Mouse (Mus musculus) G1E (cell line): ENCODE results near the gene Sept8. TPM values are rescaled to one million over a fixed set of nuclear protein-coding genes. Genes with fewer than 3 reads are reported as not detected.
A peak's percentile ranks its signal among the peaks of the same experiment; 100 is the strongest.

Experiments
- ATAC-seq: 2 replicates; pipeline ENCODE4 v1.8.0; 2016; ENCODE audit warnings: mild to moderate bottlenecking; ENCODE audit not compliant: insufficient number of reproducible peaks, poor library complexity, low FRiP score, severe bottlenecking; ENCODE audit errors: extremely low read depth
- DNase-seq: peaks from one replicate; pipeline ENCODE4 v3.0.0; 2012; ENCODE audit warnings: low spot score
- H3K27me3 ChIP-seq: 2 replicates; pipeline ENCODE4 v1.6.1; 2012; ENCODE audit warnings: mild to moderate bottlenecking, low read length, inconsistent platforms; ENCODE audit not compliant: insufficient read depth
- H3K36me3 ChIP-seq: replicated peaks from 2 replicates; pipeline ENCODE3; 2012; ENCODE audit warnings: mild to moderate bottlenecking, inconsistent platforms
- H3K4me1 ChIP-seq: 2 replicates; pipeline ENCODE4 v1.6.1; 2012; ENCODE audit warnings: low read depth, low read length, inconsistent platforms, mixed read lengths; ENCODE audit not compliant: insufficient read depth
- H3K4me3 ChIP-seq: 2 replicates; pipeline ENCODE4 v1.5.1; 2012; ENCODE audit warnings: low read depth, mild to moderate bottlenecking, inconsistent platforms, low read length, moderate library complexity, mixed read lengths
- H3K9me3 ChIP-seq: replicated peaks from 2 replicates; pipeline ENCODE4 v1.6.1; 2012; ENCODE audit warnings: inconsistent platforms
- CTCF ChIP-seq: IDR thresholded peaks from 2 replicates; pipeline ENCODE4 v1.5.1; 2012; ENCODE audit warnings: low read depth, low read length, inconsistent platforms, mixed read lengths
- GATA1 ChIP-seq: IDR thresholded peaks from 2 replicates; pipeline ENCODE4 v1.6.1; 2012; ENCODE audit warnings: borderline replicate concordance, low read length, inconsistent platforms, mixed read lengths
- GATA2 ChIP-seq: IDR thresholded peaks from 2 replicates; pipeline ENCODE4 v1.6.1; 2012; ENCODE audit warnings: low read depth, low read length, inconsistent platforms, borderline replicate concordance
- POLR2AphosphoS5 ChIP-seq: IDR thresholded peaks from 2 replicates; pipeline ENCODE4 v1.6.1; 2012; ENCODE audit warnings: low read depth, low read length, inconsistent platforms; ENCODE audit not compliant: insufficient replicate concordance
- TAL1 ChIP-seq: conservative IDR thresholded peaks from 2 replicates; pipeline ENCODE4 v1.6.1; 2012; ENCODE audit warnings: low read depth, low read length, inconsistent platforms, mixed read lengths
- polyA plus RNA-seq: library from polyadenylated mRNA; stranded (reverse); fragments of >175 nt; gene quantifications from 2 replicates; pipeline ENCODE4 v1.2.3, GENCODE M21; 2012
- total RNA-seq, 2 experiments: library from RNA; stranded (forward) in 1 of 2; stranded (reverse) in 1 of 2; fragments of 200-1000 nt in 1 of 2; fragments of >200 nt in 1 of 2; fragmentation: Nextera tagmentation in 1 of 2; gene quantifications; 2 replicates each; pipeline ENCODE4 v1.2.3; 2014 to 2017

Sept8 gene
- total RNA-seq (2014; fragmentation: Nextera tagmentation) = 186 and 202 TPM in 2 replicates
- 156 and 172 TPM in 2 replicates for total RNA-seq (2017)
- polyA plus RNA-seq = 124 and 136 TPM in 2 replicates

- peaks cover 80% of the 10 kb centered on the region for H3K4me1 ChIP-seq
These were observed at the start of gene Sept8 for GRCm38 (mm10) chr11:53519207-53520121. Sept8 (plus strand) TSS chr11:53519257.

GRCm38 (mm10) chr11:53469294-53469967 lies 49.6 kb upstream of the Sept8 start:
- Histone ChIP-seq H3K36me3 (no peaks in the 10 kb centered on the region), H3K27me3 (peaks cover 69% of the 10 kb centered on the region), H3K4me3 (no peak overlapping the region), H3K9me3 (no peaks in the 10 kb centered on the region), H3K4me1 (peaks cover 43% of the 10 kb centered on the region)
- DNase-seq (no peak), ATAC-seq (no peak)
- no peak for TF ChIP-seq GATA1

More at GRCm38 (mm10) chr11:53519207-53520121, at the start of gene Sept8:
- no peak for TF ChIP-seq GATA2
- TF ChIP-seq POLR2AphosphoS5 = no peak
- Histone ChIP-seq H3K4me3 (peak within 1 kb of the TSS; percentile 80), H3K36me3 (peaks cover 26% of the 10 kb centered on the region), H3K27me3 (no peaks in the 10 kb centered on the region), H3K9me3 (no peaks in the 10 kb centered on the region)
- ATAC-seq = no peak
- DNase-seq = peak; percentile 70

- Histone ChIP-seq H3K4me1 (peaks cover 43% of the 10 kb centered on the region), H3K9me3 (no peaks in the 10 kb centered on the region), H3K4me3 (peak within 1 kb of the TSS; percentile 46; the same call in 1 of the 2 replicates), H3K27me3 (peaks cover 65% of the 10 kb centered on the region), H3K36me3 (no peaks in the 10 kb centered on the region)
- DNase-seq (peak; percentile 73), ATAC-seq (no peak)
- TF ChIP-seq GATA2 = no peak
- TF ChIP-seq POLR2AphosphoS5 = no peak
- TF ChIP-seq CTCF = peak; percentile 88
- TF ChIP-seq TAL1 = no peak
- TF ChIP-seq GATA1 = no peak
These were observed 48.9 kb upstream of the Sept8 start, which contains the start of gene Gm9837 for GRCm38 (mm10) chr11:53469968-53470695. Gm9837 (minus strand) TSS chr11:53470479.

- ATAC-seq (no peak), DNase-seq (no peak)
- Histone ChIP-seq H3K9me3 (no peaks in the 10 kb centered on the region), H3K36me3 (no peaks in the 10 kb centered on the region), H3K4me3 (no peak overlapping the region), H3K4me1 (peaks cover 33% of the 10 kb centered on the region), H3K27me3 (peaks cover 44% of the 10 kb centered on the region)
- TF ChIP-seq GATA1 (no peak), CTCF (no peak), GATA2 (no peak), POLR2AphosphoS5 (no peak), TAL1 (no peak)
These were observed 46.3 kb upstream of the Sept8 start for GRCm38 (mm10) chr11:53472709-53473108.

- H3K9me3 ChIP-seq = peaks cover 13% of the 10 kb centered on the region
- no peak overlapping the region for H3K4me3 ChIP-seq
- peaks cover 48% of the 10 kb centered on the region for H3K4me1 ChIP-seq
- H3K27me3 ChIP-seq = peaks cover 30% of the 10 kb centered on the region
- DNase-seq (no peak), ATAC-seq (no peak)
- TF ChIP-seq CTCF (no peak), POLR2AphosphoS5 (no peak), GATA1 (no peak), TAL1 (no peak), GATA2 (no peak)
- peaks cover 12% of the 10 kb centered on the region for H3K36me3 ChIP-seq
These were observed 43.4 kb upstream of the Sept8 start for GRCm38 (mm10) chr11:53475620-53476019.

- Histone ChIP-seq H3K36me3 (peaks cover 12% of the 10 kb centered on the region), H3K4me3 (peak overlapping the region; percentile 81; the same call in 1 of the 2 replicates), H3K9me3 (peaks cover 13% of the 10 kb centered on the region), H3K4me1 (peaks cover 53% of the 10 kb centered on the region), H3K27me3 (peaks cover 23% of the 10 kb centered on the region)
- no peak for DNase-seq
- no peak for ATAC-seq
- TF ChIP-seq TAL1 = no peak
- no peak for TF ChIP-seq POLR2AphosphoS5
- no peak for TF ChIP-seq CTCF
- TF ChIP-seq GATA2 = no peak
- no peak for TF ChIP-seq GATA1
These were observed 41.2 kb upstream of the Sept8 start for GRCm38 (mm10) chr11:53477833-53478232.
